Mouse (Mus musculus) cortical plate, adult 2 months (tissue): ENCODE results near the gene Dll4.

ENCODE experiments used
- CTCF ChIP-seq: fragments of 200-500 bp; IDR thresholded peaks from 2 replicates; pipeline ENCODE4 v1.5.1; 2011; ENCODE audit warnings: mild to moderate bottlenecking, control low read depth, low read length; ENCODE audit not compliant: insufficient read depth; ENCODE audit errors: extremely low read depth
- POLR2A ChIP-seq: fragments of 200-500 bp; IDR thresholded peaks from 2 replicates; pipeline ENCODE4 v1.6.1; 2011; ENCODE audit warnings: mild to moderate bottlenecking, low read length, control low read depth; ENCODE audit not compliant: insufficient read depth; ENCODE audit errors: extremely low read depth

GRCm38 (mm10) chr2:119335535-119335934 lies 10.0 kb downstream of the Dll4 start:
- TF ChIP-seq POLR2A (no peak), CTCF (no peak)
